Mouse (Mus musculus): ENCODE data around the gene Sumo1. TPM values are rescaled to one million over a fixed set of nuclear protein-coding genes. Genes with fewer than 3 reads are reported as not detected.
A peak's percentile ranks its signal among the peaks of the same experiment; 100 is the strongest.

Sumo1 gene
- polyA plus RNA-seq, 1 experiment from 2014 or later = 395 TPM

GRCm38 (mm10) chr1:59584656-59585410 lies 85.8 kb downstream of the Sumo1 start:
- ATAC-seq (replicated peaks; ENCODE audit: low FRiP score) = peak; percentile 56; the same call in 1 of the 2 replicates
- Histone ChIP-seq H3K9me3 (replicated peaks) (no peaks in the 10 kb centered on the region), H3K9ac (no peak overlapping the region), H3K27ac (no peak overlapping the region), H3K27me3 (no peaks in the 10 kb centered on the region), H3K4me1 (peaks cover 33% of the 10 kb centered on the region), H3K36me3 (no peaks in the 10 kb centered on the region), H3K4me2 (peak overlapping the region; percentile 54), H3K4me3 (replicated peaks) (peak overlapping the region; percentile 24)
- WGBS = 13% methylated on average over 18 of the region's 18 CpGs

- no peak for ATAC-seq (replicated peaks; ENCODE audit: low FRiP score)
- Histone ChIP-seq H3K4me2 (no peak overlapping the region), H3K4me3 (replicated peaks) (no peak overlapping the region), H3K9ac (no peak overlapping the region), H3K27me3 (no peaks in the 10 kb centered on the region), H3K9me3 (replicated peaks) (no peaks in the 10 kb centered on the region), H3K4me1 (peaks cover 49% of the 10 kb centered on the region), H3K27ac (peak overlapping the region; percentile 82), H3K36me3 (no peaks in the 10 kb centered on the region)
- WGBS = 70% methylated on average over 3 of the region's 3 CpGs
Observed at GRCm38 (mm10) chr1:59580880-59581279, 89.8 kb downstream of the Sumo1 start.

GRCm38 (mm10) chr1:59580131-59580751 lies 90.4 kb downstream of the Sumo1 start:
- H3K4me2 ChIP-seq = peak overlapping the region; percentile 10; the same call in 1 of the 2 replicates
- no peaks in the 10 kb centered on the region for H3K9me3 ChIP-seq (replicated peaks)
- ATAC-seq (replicated peaks; ENCODE audit: low FRiP score) = peak; percentile 89
- H3K4me3 ChIP-seq (replicated peaks) = no peak overlapping the region
- no peaks in the 10 kb centered on the region for H3K27me3 ChIP-seq
- no peaks in the 10 kb centered on the region for H3K36me3 ChIP-seq
- H3K27ac ChIP-seq = peak overlapping the region; percentile 82
- 15% methylated on average over 8 of the region's 8 CpGs for WGBS
- H3K4me1 ChIP-seq = peaks cover 51% of the 10 kb centered on the region
- no peak overlapping the region for H3K9ac ChIP-seq

GRCm38 (mm10) chr1:59579327-59579726 lies 91.3 kb downstream of the Sumo1 start:
- Histone ChIP-seq H3K36me3 (no peaks in the 10 kb centered on the region), H3K9me3 (replicated peaks) (no peaks in the 10 kb centered on the region), H3K4me3 (replicated peaks) (no peak overlapping the region), H3K9ac (no peak overlapping the region), H3K27me3 (no peaks in the 10 kb centered on the region), H3K4me1 (peaks cover 50% of the 10 kb centered on the region), H3K4me2 (0 out of 2 replicates have a peak overlapping the region, but pooled peaks have one; percentile 10), H3K27ac (peak overlapping the region; percentile 82)
- ATAC-seq (replicated peaks; ENCODE audit: low FRiP score) = no peak
- WGBS = 36% methylated on average over 5 of the region's 5 CpGs

GRCm38 (mm10) chr1:59578770-59579169 lies 91.9 kb downstream of the Sumo1 start:
- Histone ChIP-seq H3K36me3 (no peaks in the 10 kb centered on the region), H3K27ac (peak overlapping the region; percentile 82; the same call in 1 of the 2 replicates), H3K4me3 (replicated peaks) (no peak overlapping the region), H3K4me2 (no peak overlapping the region), H3K27me3 (no peaks in the 10 kb centered on the region), H3K4me1 (peaks cover 50% of the 10 kb centered on the region), H3K9me3 (replicated peaks) (no peaks in the 10 kb centered on the region), H3K9ac (no peak overlapping the region)
- ATAC-seq (replicated peaks; ENCODE audit: low FRiP score) = no peak
- 43% methylated on average over 4 of the region's 4 CpGs for WGBS

- Histone ChIP-seq H3K27ac (peak overlapping the region; percentile 39; the same call in 1 of the 2 replicates), H3K27me3 (no peaks in the 10 kb centered on the region), H3K9ac (0 out of 2 replicates have a peak overlapping the region, but pooled peaks have one; percentile 5), H3K4me2 (peak overlapping the region; percentile 53), H3K4me3 (replicated peaks) (peak overlapping the region; percentile 21), H3K36me3 (no peaks in the 10 kb centered on the region), H3K9me3 (replicated peaks) (no peaks in the 10 kb centered on the region), H3K4me1 (peaks cover 42% of the 10 kb centered on the region)
- ATAC-seq (replicated peaks; ENCODE audit: low FRiP score) = no peak
- 25% methylated on average over 21 of the region's 21 CpGs for WGBS
Observed at GRCm38 (mm10) chr1:59574262-59575187, 96.1 kb downstream of the Sumo1 start.

GRCm38 (mm10) chr1:59573843-59574242 lies 96.8 kb downstream of the Sumo1 start:
- Histone ChIP-seq H3K4me3 (replicated peaks) (no peak overlapping the region), H3K4me1 (peaks cover 35% of the 10 kb centered on the region), H3K4me2 (peak overlapping the region; percentile 53; the same call in 1 of the 2 replicates), H3K27ac (no peak overlapping the region), H3K27me3 (no peaks in the 10 kb centered on the region), H3K9me3 (replicated peaks) (no peaks in the 10 kb centered on the region), H3K9ac (no peak overlapping the region), H3K36me3 (no peaks in the 10 kb centered on the region)
- 73% methylated on average over 3 of the region's 3 CpGs for WGBS
- no peak for ATAC-seq (replicated peaks; ENCODE audit: low FRiP score)

- no peak for ATAC-seq (replicated peaks; ENCODE audit: low FRiP score)
- H3K4me2 ChIP-seq = no peak overlapping the region
- WGBS = 68% methylated on average over 3 of the region's 3 CpGs
- no peaks in the 10 kb centered on the region for H3K27me3 ChIP-seq
- no peak overlapping the region for H3K4me3 ChIP-seq (replicated peaks)
- peaks cover 31% of the 10 kb centered on the region for H3K4me1 ChIP-seq
- H3K27ac ChIP-seq = no peak overlapping the region
- H3K9me3 ChIP-seq (replicated peaks) = no peaks in the 10 kb centered on the region
- no peak overlapping the region for H3K9ac ChIP-seq
- H3K36me3 ChIP-seq = no peaks in the 10 kb centered on the region
Observed at GRCm38 (mm10) chr1:59571502-59571901, 99.1 kb downstream of the Sumo1 start.

GRCm38 (mm10) chr1:59570767-59571166 lies 99.9 kb downstream of the Sumo1 start:
- Histone ChIP-seq H3K36me3 (no peaks in the 10 kb centered on the region), H3K4me3 (replicated peaks) (no peak overlapping the region), H3K4me1 (peaks cover 33% of the 10 kb centered on the region), H3K9ac (no peak overlapping the region), H3K4me2 (no peak overlapping the region), H3K9me3 (replicated peaks) (no peaks in the 10 kb centered on the region), H3K27me3 (no peaks in the 10 kb centered on the region), H3K27ac (no peak overlapping the region)
- ATAC-seq (replicated peaks; ENCODE audit: low FRiP score) = no peak
- WGBS = 41% methylated on average over 4 of the region's 4 CpGs

GRCm38 (mm10) chr1:59569301-59569700 lies 101.3 kb downstream of the Sumo1 start:
- Histone ChIP-seq H3K4me2 (no peak overlapping the region), H3K4me1 (peaks cover 22% of the 10 kb centered on the region), H3K27me3 (no peaks in the 10 kb centered on the region), H3K27ac (no peak overlapping the region), H3K9me3 (replicated peaks) (no peaks in the 10 kb centered on the region), H3K36me3 (no peaks in the 10 kb centered on the region), H3K9ac (no peak overlapping the region), H3K4me3 (replicated peaks) (no peak overlapping the region)
- WGBS = 92% methylated on average over 5 of the region's 5 CpGs
- no peak for ATAC-seq (replicated peaks; ENCODE audit: low FRiP score)

- no peaks in the 10 kb centered on the region for H3K36me3 ChIP-seq
- no peaks in the 10 kb centered on the region for H3K27me3 ChIP-seq
- 93% methylated on average over 1 of the region's 1 CpGs for WGBS
- H3K9ac ChIP-seq = no peak overlapping the region
- peaks cover 17% of the 10 kb centered on the region for H3K4me1 ChIP-seq
- no peak overlapping the region for H3K4me3 ChIP-seq (replicated peaks)
- H3K9me3 ChIP-seq (replicated peaks) = no peaks in the 10 kb centered on the region
- no peak overlapping the region for H3K27ac ChIP-seq
- ATAC-seq (replicated peaks; ENCODE audit: low FRiP score) = no peak
- H3K4me2 ChIP-seq = no peak overlapping the region
Observed at GRCm38 (mm10) chr1:59568283-59568682, 102.4 kb downstream of the Sumo1 start.

Data from kidney, embryonic 15.5 days (tissue).